Mouse (Mus musculus): ENCODE results near the gene Rorb.

Rorb gene

DNA sequence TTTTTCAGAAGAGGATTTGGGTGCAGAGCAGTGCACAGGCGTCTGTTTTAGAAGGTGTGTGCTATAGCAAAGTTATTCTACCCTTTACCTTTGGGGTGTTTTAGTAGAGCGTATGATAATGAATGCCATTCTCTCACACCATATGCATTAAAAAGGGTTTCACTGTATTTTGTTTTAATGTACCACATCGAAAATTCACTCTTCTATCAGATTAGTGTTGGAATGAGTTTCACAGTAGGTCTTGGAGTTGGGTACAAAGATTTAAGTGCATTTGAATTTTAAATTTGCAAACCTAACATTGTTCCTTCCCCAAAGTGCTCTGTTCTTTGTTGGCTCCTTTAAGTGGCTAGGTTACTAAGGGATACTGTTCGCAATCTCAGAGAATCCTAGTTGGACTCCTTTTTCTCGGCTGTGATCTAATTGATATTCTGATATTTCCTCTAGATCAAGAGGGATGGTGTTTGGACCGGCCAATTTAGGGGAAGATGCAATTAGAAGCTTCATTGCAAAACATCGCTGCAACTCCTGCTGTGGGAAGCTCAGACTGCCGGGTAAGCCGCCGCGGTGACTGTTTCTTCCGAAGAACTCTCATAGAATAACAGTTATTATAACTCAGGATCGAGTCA is 222.4 kb downstream of the Rorb start:
- DNase-seq (ENCODE audit: low spot score) = peak; percentile 16

DNA sequence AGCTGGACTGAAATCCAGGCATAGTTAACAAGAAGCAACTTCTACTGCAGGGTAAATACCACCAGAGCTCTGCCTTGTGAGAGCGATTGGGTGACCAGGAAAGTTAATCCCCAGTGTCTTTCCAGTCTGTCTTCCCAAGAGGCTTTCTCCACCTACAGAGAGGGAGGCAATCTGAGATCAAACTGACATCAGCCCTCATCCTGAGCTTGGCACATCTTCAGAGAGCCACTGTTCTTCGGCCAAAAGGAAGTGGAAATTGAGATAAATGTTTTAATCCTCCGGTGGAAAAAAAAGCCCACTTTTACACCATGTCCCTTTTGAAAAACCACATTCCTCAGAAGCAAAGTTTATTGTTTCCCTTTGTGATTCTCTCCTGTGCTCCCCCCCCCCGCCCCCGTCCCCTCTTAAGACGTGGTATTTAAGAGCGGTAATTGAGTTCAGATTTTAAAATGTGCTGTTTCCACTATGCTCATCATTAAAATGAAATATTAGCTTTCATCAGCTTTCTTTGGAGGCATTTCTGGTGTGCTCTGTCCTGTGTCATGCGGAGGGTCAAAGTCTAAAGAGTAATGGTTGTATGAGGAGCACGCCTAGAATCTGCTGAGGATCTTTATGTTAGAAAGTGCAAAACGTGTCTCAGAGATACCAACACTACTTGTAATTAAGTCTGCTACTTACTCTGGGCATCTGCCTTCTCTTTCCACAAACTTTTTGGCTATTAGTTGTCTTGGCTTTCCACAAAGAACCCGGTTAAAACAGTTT is 223.2 kb downstream of the Rorb start:
- DNase-seq (ENCODE audit: low spot score) = no peak

DNA sequence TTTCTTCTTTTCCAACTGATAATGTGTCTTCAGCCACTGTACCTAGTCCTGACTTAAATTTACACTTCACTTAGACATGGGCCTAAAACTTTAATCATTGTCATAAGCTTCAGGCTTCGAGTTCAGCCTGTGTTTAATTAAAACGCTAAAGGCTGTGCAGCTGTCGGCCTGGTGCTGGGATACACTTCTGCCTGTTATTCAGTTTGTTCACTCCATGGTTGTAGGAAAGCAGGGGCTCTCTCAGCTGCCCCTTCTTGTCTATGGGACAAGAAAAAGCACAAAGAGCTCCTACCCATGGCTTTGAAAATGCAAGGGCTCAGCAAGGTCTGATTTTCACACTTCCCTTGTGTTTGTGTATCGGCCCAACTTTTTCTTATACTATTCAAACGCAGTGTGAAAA is 229.8 kb downstream of the Rorb start:
- no peak for DNase-seq (ENCODE audit: low spot score)
